Mouse (Mus musculus) ES-Bruce4 (cell line): ENCODE measurements around the gene Tmem131l. TPM values are rescaled to one million over a fixed set of nuclear protein-coding genes. Genes with fewer than 3 reads are reported as not detected.

ENCODE experiments used
- H3K27ac ChIP-seq: 2 replicates; pipeline ENCODE4 v1.5.1; 2012; ENCODE audit warnings: low read length, inconsistent platforms; ENCODE audit not compliant: insufficient read depth
- H3K27me3 ChIP-seq: 2 replicates; pipeline ENCODE4 v1.6.1; 2012; ENCODE audit warnings: mild to moderate bottlenecking, low read length, inconsistent platforms; ENCODE audit not compliant: control insufficient read depth, poor library complexity, insufficient read depth, severe bottlenecking
- H3K36me3 ChIP-seq: 2 replicates; pipeline ENCODE4 v1.6.1; 2012; ENCODE audit warnings: inconsistent platforms, mild to moderate bottlenecking, low read length, moderate library complexity; ENCODE audit not compliant: control insufficient read depth, poor library complexity, insufficient read depth, severe bottlenecking
- H3K4me1 ChIP-seq: one replicate; pipeline ENCODE4 v1.8.1; 2011; ENCODE audit warnings: low read length; ENCODE audit not compliant: control insufficient read depth, insufficient read depth
- H3K4me3 ChIP-seq: 2 replicates; pipeline ENCODE4 v1.5.1; 2011; ENCODE audit warnings: low read depth, mild to moderate bottlenecking, low read length
- H3K9ac ChIP-seq: 2 replicates; pipeline ENCODE4 v1.6.1; 2012; ENCODE audit warnings: low read depth, mild to moderate bottlenecking, inconsistent platforms; ENCODE audit not compliant: poor library complexity, severe bottlenecking
- H3K9me3 ChIP-seq: replicated peaks from 2 replicates; pipeline ENCODE4 v1.6.1; 2012; ENCODE audit warnings: mild to moderate bottlenecking, low read length, inconsistent platforms; ENCODE audit not compliant: control insufficient read depth, poor library complexity, insufficient read depth, severe bottlenecking
- CTCF ChIP-seq: IDR thresholded peaks from one replicate; pipeline ENCODE4 v1.8.1; 2011; ENCODE audit warnings: low read depth, low read length
- EP300 ChIP-seq: IDR thresholded peaks from 2 replicates; pipeline ENCODE4 v1.6.1; 2011; ENCODE audit warnings: low read depth, low read length; ENCODE audit not compliant: insufficient read depth
- POLR2A ChIP-seq: IDR thresholded peaks from one replicate; pipeline ENCODE4 v1.8.1; 2011; ENCODE audit warnings: low read length; ENCODE audit not compliant: insufficient read depth
- polyA plus RNA-seq: library from polyadenylated mRNA; stranded (reverse); fragments of >200 nt; gene quantifications from 2 replicates; pipeline ENCODE4 v1.2.4, GENCODE M21; 2011; ENCODE audit warnings: low read depth; ENCODE audit not compliant: missing spikeins, insufficient read depth, insufficient read length

Gene Tmem131l
- polyA plus RNA-seq, 1 experiment: 51.5 TPM

DNA sequence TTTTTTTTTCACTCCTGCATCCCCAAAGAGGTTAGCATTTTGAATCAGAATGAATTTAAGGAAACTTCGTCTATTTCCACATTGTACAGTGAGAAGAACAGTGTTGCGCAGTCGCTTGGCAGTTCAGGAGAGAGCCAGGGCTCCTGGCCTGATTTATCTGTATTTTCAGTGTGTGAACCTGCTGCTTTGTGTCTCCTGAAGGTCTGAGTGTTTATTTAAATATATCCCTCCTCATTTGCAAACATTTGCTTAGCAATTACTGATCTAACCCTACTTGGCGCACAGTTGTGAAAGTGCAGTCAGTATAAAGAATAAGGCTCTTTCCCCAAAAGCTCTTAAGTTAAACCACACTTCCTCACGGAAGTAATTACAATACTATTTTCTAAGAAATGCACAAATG is 129.3 kb downstream of the Tmem131l start:
- no peaks in the 10 kb centered on the region for H3K9me3 ChIP-seq
- TF ChIP-seq POLR2A (no peak), CTCF (no peak), EP300 (no peak)
- peaks cover 4% of the 10 kb centered on the region; the same call in 1 of the 2 replicates for H3K36me3 ChIP-seq
- H3K4me3 ChIP-seq: no peak overlapping the region
- no peaks in the 10 kb centered on the region for H3K4me1 ChIP-seq
- H3K27ac ChIP-seq: no peak overlapping the region
- H3K9ac ChIP-seq: no peak overlapping the region
- no peaks in the 10 kb centered on the region for H3K27me3 ChIP-seq

DNA sequence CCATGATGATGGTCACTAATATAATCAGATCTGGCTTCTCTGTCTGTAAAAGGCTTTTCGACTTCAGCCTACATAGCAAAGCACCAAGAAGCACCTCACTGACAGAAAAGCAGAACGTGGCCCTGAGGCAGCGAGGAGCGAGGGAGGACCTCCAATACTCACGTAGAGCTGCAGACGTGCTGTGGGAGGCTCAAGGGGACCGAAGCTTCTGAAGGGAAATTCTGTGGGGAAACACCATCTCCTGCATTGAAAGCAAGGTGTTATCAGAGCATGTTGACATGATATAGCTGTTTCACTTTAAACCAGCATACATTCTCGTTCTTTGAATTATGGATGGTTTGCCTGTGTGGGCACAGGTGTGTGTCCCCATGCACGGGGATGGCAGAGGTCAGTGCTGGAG is 133.8 kb downstream of the Tmem131l start:
- H3K27ac ChIP-seq: no peak overlapping the region
- H3K4me1 ChIP-seq: no peaks in the 10 kb centered on the region
- no peak for TF ChIP-seq POLR2A
- no peak for TF ChIP-seq EP300
- TF ChIP-seq CTCF: no peak
- H3K9me3 ChIP-seq: no peaks in the 10 kb centered on the region
- H3K4me3 ChIP-seq: no peak overlapping the region
- H3K36me3 ChIP-seq: peaks cover 2% of the 10 kb centered on the region; the same call in 1 of the 2 replicates
- H3K27me3 ChIP-seq: no peaks in the 10 kb centered on the region
- H3K9ac ChIP-seq: no peak overlapping the region

DNA sequence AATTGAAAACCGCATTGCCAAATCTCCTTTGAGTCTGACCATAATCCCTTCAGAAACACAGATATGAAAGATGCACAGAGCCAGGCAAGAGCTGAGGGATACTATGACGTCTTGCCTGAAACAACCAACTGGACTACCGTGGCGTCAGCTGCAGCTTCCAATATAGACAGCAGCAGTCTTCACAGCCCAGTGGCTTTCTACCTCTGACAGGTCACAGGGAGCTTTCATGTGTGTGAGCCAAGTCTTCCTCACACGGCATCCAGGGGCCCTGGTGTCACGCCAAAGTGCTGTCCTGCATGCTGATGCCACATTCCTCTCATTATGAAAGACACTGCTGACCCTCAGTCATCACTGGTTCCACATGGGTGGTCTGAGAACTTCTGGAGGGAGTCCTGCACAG is 134.8 kb downstream of the Tmem131l start:
- Histone ChIP-seq H3K27ac (no peak overlapping the region), H3K36me3 (peaks cover 2% of the 10 kb centered on the region; the same call in 1 of the 2 replicates), H3K9me3 (no peaks in the 10 kb centered on the region), H3K27me3 (no peaks in the 10 kb centered on the region), H3K4me3 (no peak overlapping the region), H3K4me1 (no peaks in the 10 kb centered on the region), H3K9ac (no peak overlapping the region)
- TF ChIP-seq CTCF: no peak
- TF ChIP-seq POLR2A: no peak
- no peak for TF ChIP-seq EP300

DNA sequence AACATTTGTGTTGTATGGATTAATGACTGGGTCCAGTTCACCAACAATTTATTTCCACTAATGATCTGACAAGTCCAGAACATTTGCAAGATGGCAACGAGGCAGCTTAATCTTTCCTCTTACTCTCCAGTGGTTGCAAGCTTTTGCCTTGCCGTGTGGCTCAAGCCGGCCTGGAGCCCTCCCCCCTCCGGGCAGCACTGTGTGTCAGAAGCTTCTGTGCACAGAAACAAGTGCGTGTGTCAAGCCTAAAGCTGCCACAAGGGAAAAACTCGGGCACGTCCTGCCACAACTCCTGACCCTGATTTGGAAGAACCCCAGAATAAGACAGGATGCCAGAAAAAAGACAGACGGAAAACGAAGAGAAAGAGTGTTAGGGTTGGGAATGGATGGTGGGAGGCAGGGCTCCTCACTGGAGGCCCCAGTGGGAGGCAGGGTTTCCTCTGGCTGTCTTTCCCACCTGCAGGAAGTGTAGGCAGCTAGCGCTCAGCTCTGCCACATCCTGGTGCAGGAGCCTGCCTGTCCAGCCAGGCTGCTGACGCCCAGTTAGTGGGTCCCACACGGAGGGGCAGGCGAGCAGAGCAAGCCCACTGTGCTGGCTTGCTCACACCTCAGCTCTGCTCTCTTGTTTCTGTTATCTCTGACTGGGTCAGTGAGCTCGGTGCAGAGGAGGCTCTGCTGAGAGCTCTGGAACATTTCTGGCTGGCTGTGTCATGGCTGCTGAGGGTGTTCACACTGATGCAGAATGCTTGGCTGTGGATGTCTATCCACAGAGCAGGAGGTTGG is 135.6 kb downstream of the Tmem131l start:
- H3K27me3 ChIP-seq: no peaks in the 10 kb centered on the region
- H3K9me3 ChIP-seq: no peaks in the 10 kb centered on the region
- H3K4me1 ChIP-seq: no peaks in the 10 kb centered on the region
- H3K36me3 ChIP-seq: no peaks in the 10 kb centered on the region
- H3K27ac ChIP-seq: no peak overlapping the region
- no peak overlapping the region for H3K4me3 ChIP-seq
- H3K9ac ChIP-seq: no peak overlapping the region
- TF ChIP-seq EP300 (no peak), POLR2A (no peak), CTCF (no peak)

DNA sequence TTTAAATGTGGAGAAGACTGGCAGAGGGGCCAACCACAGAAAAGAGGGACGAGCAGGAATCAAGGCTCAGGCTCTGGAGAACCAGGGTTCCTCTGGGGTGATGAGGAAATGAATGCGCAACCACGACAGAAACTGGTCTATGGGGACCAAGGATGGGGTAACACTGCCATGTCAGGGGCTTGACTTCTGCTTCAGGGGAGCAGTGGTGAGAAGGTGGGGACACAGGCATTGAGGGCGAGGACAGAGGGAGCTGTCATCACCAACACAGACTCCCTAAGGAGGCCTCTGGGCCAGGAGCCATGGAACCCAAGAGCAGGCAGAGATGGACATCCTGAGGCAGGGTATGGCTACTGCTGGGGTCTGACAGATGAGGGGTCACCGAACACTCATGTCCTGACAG is 137.0 kb downstream of the Tmem131l start:
- no peak overlapping the region for H3K9ac ChIP-seq
- TF ChIP-seq POLR2A: no peak
- no peak for TF ChIP-seq EP300
- no peak for TF ChIP-seq CTCF
- no peak overlapping the region for H3K4me3 ChIP-seq
- no peaks in the 10 kb centered on the region for H3K4me1 ChIP-seq
- no peaks in the 10 kb centered on the region for H3K9me3 ChIP-seq
- peaks cover 8% of the 10 kb centered on the region for H3K36me3 ChIP-seq
- no peaks in the 10 kb centered on the region for H3K27me3 ChIP-seq
- no peak overlapping the region for H3K27ac ChIP-seq

DNA sequence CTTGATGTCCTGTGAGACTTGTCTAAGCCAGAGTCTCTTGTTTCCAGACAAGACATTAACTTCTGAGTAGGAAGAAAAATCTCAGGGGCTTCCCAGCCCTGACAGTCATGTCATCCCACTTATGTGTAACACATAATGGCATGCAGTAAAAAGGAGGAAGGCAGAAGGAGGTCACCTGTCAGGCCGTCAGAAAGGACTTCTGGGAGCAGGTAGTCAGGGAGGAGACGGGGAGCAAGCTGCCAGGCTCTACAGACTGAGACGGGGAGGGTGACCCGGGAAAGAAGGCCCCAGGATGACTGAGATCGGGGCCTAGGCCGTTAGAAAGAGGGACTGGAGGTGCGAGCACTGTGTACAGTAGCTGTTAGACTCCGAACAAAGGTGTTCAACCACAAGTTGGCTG is 137.5 kb downstream of the Tmem131l start:
- Histone ChIP-seq H3K9me3 (no peaks in the 10 kb centered on the region), H3K36me3 (peaks cover 8% of the 10 kb centered on the region), H3K27ac (no peak overlapping the region), H3K4me3 (no peak overlapping the region), H3K9ac (no peak overlapping the region), H3K27me3 (no peaks in the 10 kb centered on the region), H3K4me1 (no peaks in the 10 kb centered on the region)
- TF ChIP-seq CTCF: no peak
- no peak for TF ChIP-seq EP300
- no peak for TF ChIP-seq POLR2A
